Mouse (Mus musculus): ENCODE data around the gene Col25a1. TPM values are rescaled to one million over a fixed set of nuclear protein-coding genes. Genes with fewer than 3 reads are reported as not detected.

Col25a1 gene
- total and polyA plus RNA-seq, 2 experiments from 2014 or later = 4.2 to 15.7 TPM

GRCm38 (mm10) chr3:130568331-130569095 is 437.2 kb downstream of the Col25a1 start:
- H3K4me1 ChIP-seq (ENCODE audit: insufficient read depth, low read length) = no peaks in the 10 kb centered on the region
- no peak overlapping the region for H3K4me3 ChIP-seq (ENCODE audit: low read length)
- no peak overlapping the region for H3K27ac ChIP-seq
- H3K9ac ChIP-seq (replicated peaks; ENCODE audit: low read length) = no peak overlapping the region
- no peak for DNase-seq (ENCODE audit: low spot score)
- ATAC-seq = no peak
- H3K4me2 ChIP-seq (ENCODE audit: low read depth, low read length) = no peak overlapping the region
- H3K9me3 ChIP-seq (ENCODE audit: low read length) = no peaks in the 10 kb centered on the region
- no peaks in the 10 kb centered on the region for H3K36me3 ChIP-seq (ENCODE audit: insufficient read depth, low read length)
- no peak for TF ChIP-seq CTCF (IDR thresholded peaks at IDR 0.05; ENCODE audit: low read depth)
- no peaks in the 10 kb centered on the region for H3K27me3 ChIP-seq (ENCODE audit: insufficient read depth, low read length)
- 78% methylated on average over 16 of the region's 16 CpGs for WGBS

DNA sequence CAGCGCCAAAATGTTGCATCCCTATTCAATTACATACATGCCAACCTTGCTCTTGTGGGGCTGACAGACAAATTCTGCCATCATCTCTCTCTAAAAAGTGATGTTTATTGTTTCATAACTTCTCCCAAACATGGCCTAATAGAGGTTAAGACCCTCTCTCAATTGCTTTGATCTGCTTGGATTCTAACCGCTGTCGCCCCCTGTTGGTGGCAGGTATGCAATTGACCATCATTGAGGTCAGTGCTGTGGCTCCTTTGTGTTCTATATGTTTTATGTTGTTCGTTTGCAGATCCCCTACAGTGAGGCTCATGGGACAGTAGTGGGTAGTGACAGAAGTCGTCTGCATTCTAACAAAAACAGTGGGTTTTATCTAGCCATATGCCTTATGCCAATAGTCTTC is 441.9 kb downstream of the Col25a1 start:
- Histone ChIP-seq H3K27me3 (ENCODE audit: insufficient read depth, low read length) (no peaks in the 10 kb centered on the region), H3K27ac (no peak overlapping the region), H3K9me3 (ENCODE audit: low read length) (no peaks in the 10 kb centered on the region), H3K9ac (replicated peaks; ENCODE audit: low read length) (no peak overlapping the region), H3K4me3 (ENCODE audit: low read length) (no peak overlapping the region), H3K36me3 (ENCODE audit: insufficient read depth, low read length) (no peaks in the 10 kb centered on the region), H3K4me1 (ENCODE audit: insufficient read depth, low read length) (no peaks in the 10 kb centered on the region), H3K4me2 (ENCODE audit: low read depth, low read length) (no peak overlapping the region)
- 76% methylated on average over 5 of the region's 5 CpGs for WGBS
- peak; percentile 45 for TF ChIP-seq CTCF (IDR thresholded peaks at IDR 0.05; ENCODE audit: low read depth)
- no peak for DNase-seq (ENCODE audit: low spot score)
- ATAC-seq = no peak

GRCm38 (mm10) chr3:130574652-130575051 is 443.4 kb downstream of the Col25a1 start:
- ATAC-seq (no peak), DNase-seq (ENCODE audit: low spot score) (peak; percentile 74)
- peak; percentile 78 for TF ChIP-seq CTCF (IDR thresholded peaks at IDR 0.05; ENCODE audit: low read depth)
- no peak overlapping the region for H3K4me3 ChIP-seq (ENCODE audit: low read length)
- WGBS = 22% methylated on average over 5 of the region's 5 CpGs
- H3K9ac ChIP-seq (replicated peaks; ENCODE audit: low read length) = no peak overlapping the region
- no peaks in the 10 kb centered on the region for H3K9me3 ChIP-seq (ENCODE audit: low read length)
- no peaks in the 10 kb centered on the region for H3K4me1 ChIP-seq (ENCODE audit: insufficient read depth, low read length)
- no peaks in the 10 kb centered on the region for H3K36me3 ChIP-seq (ENCODE audit: insufficient read depth, low read length)
- H3K27ac ChIP-seq = no peak overlapping the region
- no peaks in the 10 kb centered on the region for H3K27me3 ChIP-seq (ENCODE audit: insufficient read depth, low read length)
- H3K4me2 ChIP-seq (ENCODE audit: low read depth, low read length) = no peak overlapping the region

GRCm38 (mm10) chr3:130576683-130577082 is 445.4 kb downstream of the Col25a1 start:
- WGBS = 64% methylated on average over 6 of the region's 6 CpGs
- DNase-seq (ENCODE audit: low spot score) = peak; percentile 36
- Histone ChIP-seq H3K9me3 (ENCODE audit: low read length) (no peaks in the 10 kb centered on the region), H3K27ac (no peak overlapping the region), H3K9ac (replicated peaks; ENCODE audit: low read length) (no peak overlapping the region), H3K4me2 (ENCODE audit: low read depth, low read length) (no peak overlapping the region), H3K27me3 (ENCODE audit: insufficient read depth, low read length) (no peaks in the 10 kb centered on the region), H3K4me1 (ENCODE audit: insufficient read depth, low read length) (no peaks in the 10 kb centered on the region), H3K36me3 (ENCODE audit: insufficient read depth, low read length) (no peaks in the 10 kb centered on the region), H3K4me3 (ENCODE audit: low read length) (no peak overlapping the region)
- no peak for ATAC-seq
- TF ChIP-seq CTCF (IDR thresholded peaks at IDR 0.05; ENCODE audit: low read depth) = peak; percentile 72

GRCm38 (mm10) chr3:130579501-130579900 is 448.2 kb downstream of the Col25a1 start:
- no peaks in the 10 kb centered on the region for H3K4me1 ChIP-seq (ENCODE audit: insufficient read depth, low read length)
- no peak overlapping the region for H3K27ac ChIP-seq
- no peak overlapping the region for H3K4me3 ChIP-seq (ENCODE audit: low read length)
- ATAC-seq (no peak), DNase-seq (ENCODE audit: low spot score) (peak; percentile 62)
- no peak overlapping the region for H3K4me2 ChIP-seq (ENCODE audit: low read depth, low read length)
- no peaks in the 10 kb centered on the region for H3K36me3 ChIP-seq (ENCODE audit: insufficient read depth, low read length)
- no peaks in the 10 kb centered on the region for H3K9me3 ChIP-seq (ENCODE audit: low read length)
- TF ChIP-seq CTCF (IDR thresholded peaks at IDR 0.05; ENCODE audit: low read depth) = no peak
- H3K27me3 ChIP-seq (ENCODE audit: insufficient read depth, low read length) = no peaks in the 10 kb centered on the region
- H3K9ac ChIP-seq (replicated peaks; ENCODE audit: low read length) = no peak overlapping the region
- WGBS = 63% methylated on average over 17 of the region's 17 CpGs

DNA sequence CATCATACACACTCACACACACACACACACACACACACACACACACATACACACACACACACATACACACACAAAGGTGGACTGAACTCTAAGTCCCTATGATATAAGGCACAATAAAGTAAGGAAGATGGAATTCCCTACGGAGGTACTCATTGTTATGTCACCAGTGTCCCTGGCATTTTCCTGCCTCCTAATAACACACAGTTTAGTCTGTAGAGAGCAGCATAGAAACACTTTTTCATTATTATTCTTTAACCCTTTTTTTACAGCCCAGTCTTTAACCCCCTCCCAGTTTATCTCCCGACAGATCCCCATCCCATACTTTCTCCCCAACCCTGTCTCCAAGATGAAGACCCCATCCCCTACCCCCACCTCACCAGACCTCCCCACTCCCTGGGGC is 450.3 kb downstream of the Col25a1 start:
- DNase-seq (ENCODE audit: low spot score) (no peak), ATAC-seq (no peak)
- Histone ChIP-seq H3K36me3 (ENCODE audit: insufficient read depth, low read length) (no peaks in the 10 kb centered on the region), H3K9ac (replicated peaks; ENCODE audit: low read length) (no peak overlapping the region), H3K27ac (no peak overlapping the region), H3K4me1 (ENCODE audit: insufficient read depth, low read length) (no peaks in the 10 kb centered on the region), H3K9me3 (ENCODE audit: low read length) (no peaks in the 10 kb centered on the region), H3K4me3 (ENCODE audit: low read length) (no peak overlapping the region), H3K27me3 (ENCODE audit: insufficient read depth, low read length) (no peaks in the 10 kb centered on the region), H3K4me2 (ENCODE audit: low read depth, low read length) (no peak overlapping the region)
- no peak for TF ChIP-seq CTCF (IDR thresholded peaks at IDR 0.05; ENCODE audit: low read depth)
- 79% methylated on average over 2 of the region's 2 CpGs for WGBS
